Mouse (Mus musculus): ENCODE measurements around the gene Tmem100.

DNA sequence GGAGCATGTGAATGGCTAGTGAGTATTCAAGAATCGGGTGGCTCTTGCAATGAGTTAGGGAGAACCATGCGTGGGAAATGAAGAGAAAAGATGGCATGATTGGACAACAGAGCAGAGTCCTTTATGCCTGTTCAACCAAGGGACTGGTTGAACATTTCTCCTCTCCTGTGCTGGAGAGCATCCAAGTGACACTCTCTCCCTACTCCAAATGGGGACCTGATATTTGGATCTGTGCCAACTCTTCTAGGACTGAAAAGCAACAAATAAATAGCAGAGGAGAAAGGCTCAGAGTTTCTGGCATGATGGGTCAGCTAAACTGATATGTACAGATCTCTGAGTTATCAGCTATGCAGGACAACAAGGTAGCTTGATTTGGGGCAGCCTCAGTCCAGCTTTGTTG is 35.4 kb upstream of the Tmem100 start:
- TF ChIP-seq CTCF (conservative IDR thresholded peaks at IDR 0.05; ENCODE audit: insufficient read depth, insufficient read length, low read depth, low read length) (no peak), POLR2A (IDR thresholded peaks at IDR 0.05; ENCODE audit: low read depth, low read length) (no peak)
